Mouse (Mus musculus): ENCODE measurements around the gene Ccdc51.

- TF ChIP-seq MYC (IDR thresholded peaks at IDR 0.05; ENCODE audit: low read depth, low read length) (no peak), TAL1 (IDR thresholded peaks at IDR 0.05; ENCODE audit: low read length) (no peak), SIN3A (IDR thresholded peaks at IDR 0.05; ENCODE audit: low read length) (no peak), EP300 (IDR thresholded peaks at IDR 0.05; ENCODE audit: low read depth in 1 of 2, low read length in 2 of 2) (no peak), NELFE (IDR thresholded peaks at IDR 0.05; ENCODE audit: low read depth, low read length) (no peak), CTCF (IDR thresholded peaks at IDR 0.05 in 2 of 3, conservative IDR thresholded peaks at IDR 0.05 in 1 of 3; ENCODE audit: control insufficient read depth in 1 of 3, insufficient read depth in 1 of 3, low read depth in 2 of 3, low read length in 3 of 3, poor library complexity in 1 of 3, severe bottlenecking in 1 of 3) (no peak), NRF1 (IDR thresholded peaks at IDR 0.05; ENCODE audit: insufficient read depth, low read depth, low read length, poor library complexity, severe bottlenecking) (no peak), JUND (IDR thresholded peaks at IDR 0.05; ENCODE audit: low read depth, low read length) (no peak)
Observed at GRCm38 (mm10) chr9:109051651-109052489, 30.4 kb upstream of the Ccdc51 start.

All from MEL (cell line).